In the genomic region with DNA sequence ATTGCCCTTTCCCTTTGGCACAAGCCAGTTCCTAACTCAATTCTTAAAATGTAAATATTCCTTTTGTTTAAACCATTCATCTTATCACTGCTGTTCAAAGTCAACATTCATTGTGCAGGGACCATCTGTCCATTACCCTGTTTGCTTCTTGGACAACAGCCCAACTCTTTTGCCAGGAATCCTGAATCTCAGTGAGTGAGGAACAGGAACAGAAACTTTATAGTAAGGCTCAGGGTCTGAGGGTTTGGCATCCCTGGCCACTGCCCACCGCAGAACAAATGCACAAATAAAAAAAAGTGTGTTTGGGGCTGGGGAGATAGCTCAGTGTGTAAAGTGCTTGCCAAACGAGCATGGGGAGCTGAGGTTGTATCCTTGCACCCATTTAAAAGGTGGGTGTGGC, we compare ENCODE assay signal across 15 mouse cellular contexts.
A peak's percentile ranks its signal among the peaks of the same experiment; 100 is the strongest.
DNase-seq lines count a peak whose midpoint lies in the region; ATAC-seq and TF ChIP-seq lines count a peak whose summit lies in the region.
"Had no signal": no experiment of that assay in that cellular context is flagged by ENCODE, and none has a peak within 500 bp of the region (broad histone marks: within the 10 kb centered on the region; RNA-seq: fewer than 3 reads in every experiment).

No protein-coding gene starts in this region.

- 55% methylated on average over 2 of the region's 2 CpGs for WGBS in embryonic facial prominence, embryonic 14.5 days
- WGBS in embryonic facial prominence, embryonic 10.5 days: 75% methylated on average over 2 of the region's 2 CpGs
- 45% methylated on average over 2 of the region's 2 CpGs for WGBS in hindbrain, embryonic 16.5 days
- 77% methylated on average over 2 of the region's 2 CpGs for WGBS in hindbrain, embryonic 10.5 days
- 56% methylated on average over 2 of the region's 2 CpGs for WGBS in midbrain, postnatal 0 days
- 71% methylated on average over 2 of the region's 2 CpGs for WGBS in midbrain, embryonic 13.5 days

- H3K4me1 ChIP-seq in embryonic facial prominence, embryonic 14.5 days (ENCODE audit: control insufficient read depth, insufficient read depth, low read length): no peaks in the 10 kb centered on the region
- peaks cover 10% of the 10 kb centered on the region for H3K4me1 ChIP-seq in embryonic facial prominence, embryonic 10.5 days
- no peaks in the 10 kb centered on the region for H3K4me1 ChIP-seq in hindbrain, embryonic 16.5 days (ENCODE audit: control insufficient read depth, insufficient read depth, low read depth, low read length)
- peaks cover 13% of the 10 kb centered on the region for H3K4me1 ChIP-seq in hindbrain, embryonic 10.5 days (replicated peaks)
- no peaks in the 10 kb centered on the region for H3K4me1 ChIP-seq in midbrain, postnatal 0 days (ENCODE audit: insufficient read depth, low read length)
- peaks cover 11% of the 10 kb centered on the region; the same call in 1 of the 2 replicates for H3K4me1 ChIP-seq in midbrain, embryonic 13.5 days (replicated peaks)
- H3K4me1 ChIP-seq: embryonic facial prominence, embryonic 12.5 days had no signal

- H3K4me2 ChIP-seq in embryonic facial prominence, embryonic 14.5 days (ENCODE audit: low read depth, low read length): no peak overlapping the region
- no peak overlapping the region for H3K4me2 ChIP-seq in hindbrain, embryonic 16.5 days (ENCODE audit: low read length)
- no peak overlapping the region for H3K4me2 ChIP-seq in midbrain, postnatal 0 days (ENCODE audit: low read depth, low read length, poor library complexity, severe bottlenecking)
- H3K4me2 ChIP-seq in midbrain, embryonic 13.5 days (replicated peaks): no peak overlapping the region
- H3K4me2 ChIP-seq: embryonic facial prominence, embryonic 12.5 days; kidney, embryonic 15.5 days; lung, embryonic 15.5 days; midbrain, embryonic 12.5 days had no signal

- no peak overlapping the region for H3K27ac ChIP-seq in embryonic facial prominence, embryonic 14.5 days (replicated peaks; ENCODE audit: low read depth, low read length)
- no peak overlapping the region for H3K27ac ChIP-seq in embryonic facial prominence, embryonic 10.5 days (replicated peaks)
- H3K27ac ChIP-seq in hindbrain, embryonic 16.5 days (ENCODE audit: low read depth, low read length): no peak overlapping the region
- H3K27ac ChIP-seq in hindbrain, embryonic 10.5 days: no peak overlapping the region
- no peak overlapping the region for H3K27ac ChIP-seq in midbrain, postnatal 0 days (ENCODE audit: low read depth, low read length)
- H3K27ac ChIP-seq in midbrain, embryonic 13.5 days: no peak overlapping the region
- H3K27ac ChIP-seq: embryonic facial prominence, embryonic 12.5 days; kidney, embryonic 15.5 days; lung, embryonic 15.5 days; midbrain, embryonic 12.5 days had no signal

- H3K4me3 ChIP-seq in embryonic facial prominence, embryonic 14.5 days (ENCODE audit: low read depth, low read length): no peak overlapping the region
- H3K4me3 ChIP-seq in embryonic facial prominence, embryonic 10.5 days: no peak overlapping the region
- H3K4me3 ChIP-seq in hindbrain, embryonic 16.5 days (ENCODE audit: low read length): no peak overlapping the region
- H3K4me3 ChIP-seq in hindbrain, embryonic 10.5 days: no peak overlapping the region
- no peak overlapping the region for H3K4me3 ChIP-seq in midbrain, postnatal 0 days (ENCODE audit: low read depth, low read length)
- H3K4me3 ChIP-seq in midbrain, embryonic 13.5 days (replicated peaks): no peak overlapping the region
- H3K4me3 ChIP-seq: embryonic facial prominence, embryonic 12.5 days; kidney, embryonic 15.5 days; lung, embryonic 15.5 days; midbrain, embryonic 12.5 days; myocyte had no signal

- TF ChIP-seq CTCF in midbrain, postnatal 0 days (IDR thresholded peaks at IDR 0.05): no peak

- ATAC-seq in embryonic facial prominence, embryonic 14.5 days (ENCODE audit: low read depth): no peak
- peak; percentile 52; the same call in 1 of the 2 replicates for ATAC-seq in hindbrain, embryonic 16.5 days
- no peak for ATAC-seq in midbrain, postnatal 0 days (ENCODE audit: low FRiP score)
- no peak for ATAC-seq in midbrain, embryonic 13.5 days

- H3K36me3 ChIP-seq in embryonic facial prominence, embryonic 14.5 days (ENCODE audit: control insufficient read depth, insufficient read depth, low read length): no peaks in the 10 kb centered on the region
- H3K36me3 ChIP-seq in embryonic facial prominence, embryonic 10.5 days (replicated peaks): no peaks in the 10 kb centered on the region
- no peaks in the 10 kb centered on the region for H3K36me3 ChIP-seq in hindbrain, embryonic 16.5 days (ENCODE audit: control insufficient read depth, insufficient read depth, low read length)
- H3K36me3 ChIP-seq in hindbrain, embryonic 10.5 days: 0 out of 2 replicates have a peak, but pooled peaks cover 4% of the 10 kb centered on the region
- H3K36me3 ChIP-seq in midbrain, postnatal 0 days (ENCODE audit: insufficient read depth, low read length): 0 out of 2 replicates have a peak, but pooled peaks cover 4% of the 10 kb centered on the region
- no peaks in the 10 kb centered on the region for H3K36me3 ChIP-seq in midbrain, embryonic 13.5 days
- H3K36me3 ChIP-seq: embryonic facial prominence, embryonic 12.5 days; kidney, embryonic 15.5 days; lung, embryonic 15.5 days; midbrain, embryonic 12.5 days had no signal

- H3K9ac ChIP-seq in embryonic facial prominence, embryonic 14.5 days (ENCODE audit: low read depth, low read length): no peak overlapping the region
- no peak overlapping the region for H3K9ac ChIP-seq in hindbrain, embryonic 16.5 days (ENCODE audit: low read depth, low read length)
- no peak overlapping the region for H3K9ac ChIP-seq in midbrain, postnatal 0 days (replicated peaks; ENCODE audit: low read length, poor library complexity, severe bottlenecking)
- H3K9ac ChIP-seq in midbrain, embryonic 13.5 days (replicated peaks): no peak overlapping the region
- H3K9ac ChIP-seq: embryonic facial prominence, embryonic 12.5 days; kidney, embryonic 15.5 days; lung, embryonic 15.5 days; midbrain, embryonic 12.5 days had no signal

- H3K9me3 ChIP-seq in embryonic facial prominence, embryonic 14.5 days (ENCODE audit: control insufficient read depth, low read length): no peaks in the 10 kb centered on the region
- no peaks in the 10 kb centered on the region; the same call in 1 of the 2 replicates for H3K9me3 ChIP-seq in embryonic facial prominence, embryonic 10.5 days
- H3K9me3 ChIP-seq in hindbrain, embryonic 16.5 days (ENCODE audit: control insufficient read depth, low read length): no peaks in the 10 kb centered on the region
- H3K9me3 ChIP-seq in hindbrain, embryonic 10.5 days: no peaks in the 10 kb centered on the region; the same call in 1 of the 2 replicates
- no peaks in the 10 kb centered on the region for H3K9me3 ChIP-seq in midbrain, postnatal 0 days (ENCODE audit: low read length)
- no peaks in the 10 kb centered on the region for H3K9me3 ChIP-seq in midbrain, embryonic 13.5 days
- H3K9me3 ChIP-seq: embryonic facial prominence, embryonic 12.5 days; kidney, embryonic 15.5 days; lung, embryonic 15.5 days; midbrain, embryonic 12.5 days had no signal

- H3K27me3 ChIP-seq in embryonic facial prominence, embryonic 14.5 days (replicated peaks; ENCODE audit: control insufficient read depth, insufficient read depth, low read length): no peaks in the 10 kb centered on the region
- H3K27me3 ChIP-seq in embryonic facial prominence, embryonic 10.5 days (replicated peaks; ENCODE audit: low read depth, poor library complexity, severe bottlenecking): no peaks in the 10 kb centered on the region
- H3K27me3 ChIP-seq in hindbrain, embryonic 16.5 days (replicated peaks; ENCODE audit: control insufficient read depth, insufficient read depth, low read length): no peaks in the 10 kb centered on the region
- no peaks in the 10 kb centered on the region for H3K27me3 ChIP-seq in hindbrain, embryonic 10.5 days (ENCODE audit: insufficient read depth, poor library complexity, severe bottlenecking)
- H3K27me3 ChIP-seq in midbrain, postnatal 0 days (ENCODE audit: insufficient read depth, low read length): no peaks in the 10 kb centered on the region
- H3K27me3 ChIP-seq in midbrain, embryonic 13.5 days: no peaks in the 10 kb centered on the region
- H3K27me3 ChIP-seq: CH12.LX; embryonic facial prominence, embryonic 12.5 days; kidney, embryonic 15.5 days; lung, embryonic 15.5 days; midbrain, embryonic 12.5 days had no signal

- peak; percentile 25 for DNase-seq in embryonic facial prominence, embryonic 14.5 days (ENCODE audit: low spot score)
- DNase-seq in embryonic facial prominence, embryonic 10.5 days (ENCODE audit: low spot score): no peak
- DNase-seq in hindbrain, embryonic 10.5 days (ENCODE audit: low spot score): no peak
- DNase-seq in midbrain, postnatal 0 days (ENCODE audit: low spot score): peak; percentile 33
- DNase-seq in lung, postnatal 14 days: peak; percentile 15
- no peak for DNase-seq in gastrocnemius, postnatal 36 days
- DNase-seq: heart, postnatal 10 days had no signal

- intact Hi-C loops in gastrocnemius, postnatal 36 days (cut with DNase I): no loop called here

Comparison
In these comparisons a context has a peak if more than half of its experiments do, and no peak if none do; other contexts are left out.
1. DNase-seq: peak in embryonic facial prominence, embryonic 14.5 days (single experiment), midbrain, postnatal 0 days (single experiment) and lung, postnatal 14 days (single experiment); none in embryonic facial prominence, embryonic 10.5 days (single experiment), hindbrain, embryonic 10.5 days (single experiment) and gastrocnemius, postnatal 36 days (0 of 2).